Mouse (Mus musculus) embryonic facial prominence, embryonic 13.5 days (tissue): ENCODE data around the gene Gal3st4. TPM values are rescaled to one million over a fixed set of nuclear protein-coding genes. Genes with fewer than 3 reads are reported as not detected.

ENCODE experiments used
- ATAC-seq: fragments of 200-750 bp; cut with Nextera tagmentation; 2 replicates; pipeline ENCODE4 v1.8.0; 2017; ENCODE audit warnings: low read depth; ENCODE audit not compliant: insufficient number of reproducible peaks, insufficient read depth, low FRiP score, low TSS enrichment
- H3K27ac ChIP-seq: fragments of 300-500 bp; sonication (generic); 2 replicates; pipeline ENCODE4 v1.5.1; 2015; ENCODE audit warnings: moderate library complexity, mild to moderate bottlenecking, inconsistent platforms
- H3K27me3 ChIP-seq: fragments of 300-500 bp; sonication (generic); 2 replicates; pipeline ENCODE4 v1.6.1; 2015; ENCODE audit warnings: mild to moderate bottlenecking, inconsistent platforms
- H3K36me3 ChIP-seq: fragments of 300-500 bp; sonication (generic); 2 replicates; pipeline ENCODE4 v1.6.1; 2015; ENCODE audit warnings: mild to moderate bottlenecking, inconsistent platforms
- H3K4me1 ChIP-seq: fragments of 300-500 bp; sonication (generic); 2 replicates; pipeline ENCODE4 v1.6.1; 2015; ENCODE audit warnings: inconsistent platforms
- H3K4me2 ChIP-seq: fragments of 300-500 bp; sonication (generic); 2 replicates; pipeline ENCODE4 v1.6.1; 2015; ENCODE audit warnings: moderate library complexity, mild to moderate bottlenecking, inconsistent platforms
- H3K4me3 ChIP-seq: fragments of 300-500 bp; sonication (generic); 2 replicates; pipeline ENCODE4 v1.5.1; 2015; ENCODE audit warnings: mild to moderate bottlenecking, inconsistent platforms
- H3K9ac ChIP-seq: fragments of 300-500 bp; sonication (generic); 2 replicates; pipeline ENCODE4 v1.6.1; 2015; ENCODE audit warnings: mild to moderate bottlenecking, inconsistent platforms
- H3K9me3 ChIP-seq: fragments of 300-500 bp; sonication (generic); 2 replicates; pipeline ENCODE4 v1.6.1; 2016; ENCODE audit warnings: inconsistent platforms
- WGBS: fragments of 180-500 bp; shearing (Covaris S2); methylation state at CpG from one replicate; pipeline ENCODE4 v1.1.7; 2015; ENCODE audit warnings: mixed read lengths; 5-methylcytosine and 5-hydroxymethylcytosine counted together
- polyA plus RNA-seq: library from polyadenylated mRNA; unstranded; fragments of >200 nt; fragmentation: Nextera tagmentation; extraction: Ambion mirVana; gene quantifications from 2 replicates; pipeline ENCODE4 v1.2.1, GENCODE M21; 2015

Gal3st4 gene
- polyA plus RNA-seq, result 3.7 and 4.2 TPM in 2 replicates

- H3K9me3 ChIP-seq, result no peaks in the 10 kb centered on the region
- peak within 1 kb of the TSS; percentile 28 for H3K4me3 ChIP-seq
- peaks cover 49% of the 10 kb centered on the region for H3K4me1 ChIP-seq
- peak within 1 kb of the TSS; percentile 64 for H3K9ac ChIP-seq
- peak within 1 kb of the TSS; percentile 54 for H3K4me2 ChIP-seq
- ATAC-seq, result no peak
- WGBS, result 3% methylated on average over 12 of the region's 12 CpGs
- H3K27ac ChIP-seq, result peak within 1 kb of the TSS; percentile 51
- peaks cover 28% of the 10 kb centered on the region for H3K36me3 ChIP-seq
- H3K27me3 ChIP-seq, result peaks cover 5% of the 10 kb centered on the region
Measured at GRCm38 (mm10) chr5:138272409-138272923, at the start of gene Gal3st4. Gene Gal3st4, minus strand, starts transcription at chr5:138272840.

DNA sequence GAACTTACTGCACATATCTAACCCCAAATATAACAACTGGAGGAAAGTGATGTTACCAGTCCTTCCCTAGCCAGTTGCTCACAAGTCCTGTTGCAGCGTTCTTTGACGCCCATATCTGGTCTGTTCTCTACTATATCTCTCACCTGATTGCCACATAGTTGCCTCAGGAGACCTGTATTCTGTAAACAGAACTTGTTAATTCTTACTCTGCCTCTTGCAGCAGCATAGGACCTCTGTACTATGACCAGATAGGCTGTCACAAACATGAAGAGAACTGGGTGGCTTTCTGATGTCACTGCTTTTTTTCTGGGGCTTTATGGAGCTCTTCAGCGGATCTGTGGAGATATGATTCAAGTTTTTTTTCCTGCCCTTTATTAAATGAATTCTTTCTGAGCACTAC, 40.2 kb upstream of the Gal3st4 start:
- no peak for ATAC-seq
- H3K36me3 ChIP-seq, result no peaks in the 10 kb centered on the region
- no peak overlapping the region for H3K4me2 ChIP-seq
- no peaks in the 10 kb centered on the region for H3K4me1 ChIP-seq
- no peak overlapping the region for H3K4me3 ChIP-seq
- H3K27ac ChIP-seq, result no peak overlapping the region
- no peak overlapping the region for H3K9ac ChIP-seq
- H3K27me3 ChIP-seq, result no peaks in the 10 kb centered on the region
- WGBS, result 87% methylated on average over 3 of the region's 3 CpGs
- H3K9me3 ChIP-seq, result no peaks in the 10 kb centered on the region

DNA sequence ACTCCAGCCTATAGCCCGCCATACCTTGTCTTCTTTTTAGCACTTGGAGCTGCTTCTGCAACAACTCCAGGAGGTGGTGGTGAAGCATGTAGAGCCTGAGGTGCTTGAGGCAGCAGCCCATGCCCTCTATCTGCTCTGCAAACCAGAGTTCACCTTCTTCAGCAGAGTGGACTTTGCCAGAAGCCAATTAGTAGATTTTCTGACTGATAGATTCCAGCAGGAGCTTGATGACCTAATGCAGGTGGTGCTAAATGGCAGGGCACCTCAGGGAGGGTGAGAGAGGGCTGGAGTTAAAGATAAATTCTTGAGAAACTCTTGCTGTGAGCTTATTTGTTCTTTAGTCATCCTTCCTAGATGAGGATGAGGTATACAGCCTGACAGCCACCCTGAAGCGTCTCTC, 27.0 kb upstream of the Gal3st4 start:
- Histone ChIP-seq H3K4me3 (no peak overlapping the region), H3K27ac (no peak overlapping the region), H3K4me2 (no peak overlapping the region), H3K36me3 (no peaks in the 10 kb centered on the region), H3K27me3 (no peaks in the 10 kb centered on the region), H3K9ac (no peak overlapping the region), H3K4me1 (no peaks in the 10 kb centered on the region), H3K9me3 (no peaks in the 10 kb centered on the region)
- WGBS, result 83% methylated on average over 2 of the region's 2 CpGs
- ATAC-seq, result no peak

- Histone ChIP-seq H3K9me3 (no peaks in the 10 kb centered on the region), H3K9ac (no peak overlapping the region), H3K4me3 (no peak overlapping the region), H3K27ac (no peak overlapping the region), H3K36me3 (no peaks in the 10 kb centered on the region), H3K4me1 (no peaks in the 10 kb centered on the region), H3K27me3 (no peaks in the 10 kb centered on the region), H3K4me2 (no peak overlapping the region)
- no peak for ATAC-seq
Measured at GRCm38 (mm10) chr5:138294158-138294557, 21.5 kb upstream of the Gal3st4 start.

- Histone ChIP-seq H3K36me3 (no peaks in the 10 kb centered on the region), H3K9me3 (no peaks in the 10 kb centered on the region), H3K4me3 (no peak overlapping the region), H3K4me2 (no peak overlapping the region), H3K9ac (no peak overlapping the region), H3K27ac (no peak overlapping the region), H3K27me3 (no peaks in the 10 kb centered on the region), H3K4me1 (no peaks in the 10 kb centered on the region)
- WGBS, result 86% methylated on average over 1 of the region's 1 CpGs
- no peak for ATAC-seq
Measured at GRCm38 (mm10) chr5:138291638-138292037, 19.0 kb upstream of the Gal3st4 start.

DNA sequence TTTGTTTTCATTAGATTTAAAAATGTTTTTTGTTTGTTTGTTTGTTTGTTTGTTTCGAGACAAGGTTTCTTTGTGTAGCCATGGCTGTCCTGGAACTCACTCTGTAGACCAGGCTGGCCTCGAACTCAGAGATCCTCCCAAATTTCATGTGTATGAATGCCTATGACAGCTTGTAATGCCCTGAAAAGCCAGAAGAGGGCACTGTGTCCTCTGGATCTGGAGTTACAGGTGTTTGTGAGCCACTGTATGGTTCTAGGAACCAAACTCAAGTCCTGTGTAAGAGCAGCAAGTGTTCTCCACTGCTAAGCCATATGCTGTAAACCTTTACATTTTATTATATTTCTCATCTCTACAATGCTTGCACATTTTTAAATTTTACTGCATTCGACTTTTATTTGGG, 15.2 kb upstream of the Gal3st4 start:
- Histone ChIP-seq H3K36me3 (no peaks in the 10 kb centered on the region), H3K4me1 (no peaks in the 10 kb centered on the region), H3K9me3 (no peaks in the 10 kb centered on the region), H3K27me3 (no peaks in the 10 kb centered on the region), H3K4me3 (no peak overlapping the region), H3K27ac (no peak overlapping the region), H3K4me2 (no peak overlapping the region), H3K9ac (no peak overlapping the region)
- ATAC-seq, result no peak
- WGBS, result 77% methylated on average over 3 of the region's 3 CpGs

DNA sequence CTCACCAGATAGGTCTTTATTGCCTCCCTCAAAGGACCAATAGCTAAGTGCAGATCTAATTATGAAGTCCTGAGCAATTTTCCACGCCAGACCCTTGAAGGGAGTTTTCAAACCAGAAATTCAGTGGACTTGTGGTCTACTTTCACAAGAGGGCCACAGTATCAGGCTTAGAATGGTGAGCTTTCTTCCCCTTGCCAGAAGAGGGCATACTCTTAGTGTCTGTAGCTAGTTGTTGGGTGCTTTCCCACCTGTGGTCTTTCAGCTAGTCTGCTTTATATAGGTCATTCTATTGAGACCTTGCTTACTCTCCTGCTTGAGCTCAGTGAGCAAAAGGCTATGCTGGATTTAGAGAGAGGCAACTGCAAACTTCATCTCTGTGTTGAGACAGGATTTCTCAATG, 10.9 kb upstream of the Gal3st4 start:
- Histone ChIP-seq H3K4me3 (no peak overlapping the region), H3K27ac (no peak overlapping the region), H3K27me3 (no peaks in the 10 kb centered on the region; the same call in 1 of the 2 replicates), H3K9ac (no peak overlapping the region), H3K9me3 (peaks cover 8% of the 10 kb centered on the region), H3K4me1 (peaks cover 10% of the 10 kb centered on the region), H3K36me3 (no peaks in the 10 kb centered on the region), H3K4me2 (no peak overlapping the region)
- WGBS, result 61% methylated on average over 1 of the region's 1 CpGs
- ATAC-seq, result no peak

DNA sequence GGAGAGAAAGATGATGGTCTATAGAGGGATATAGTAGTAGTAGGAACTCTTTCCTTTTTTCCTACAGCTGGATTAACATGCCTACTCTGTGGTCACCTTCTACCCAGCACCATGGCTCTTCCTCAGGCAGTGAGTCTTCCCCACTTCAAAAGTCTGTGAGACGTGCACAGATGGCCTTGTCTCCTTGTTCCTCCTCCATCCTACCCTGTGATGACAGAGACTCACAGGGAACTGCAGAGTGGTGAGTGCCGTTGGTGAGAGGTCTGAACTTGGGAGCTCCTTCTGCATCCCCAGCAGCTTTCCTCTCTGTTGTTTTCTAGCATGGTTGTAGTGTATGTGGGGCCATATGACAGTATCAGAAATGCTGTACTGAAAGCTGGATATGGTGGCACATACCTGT, 9.2 kb upstream of the Gal3st4 start:
- no peak for ATAC-seq
- no peak overlapping the region for H3K27ac ChIP-seq
- peaks cover 8% of the 10 kb centered on the region for H3K9me3 ChIP-seq
- peaks cover 27% of the 10 kb centered on the region for H3K4me1 ChIP-seq
- no peak overlapping the region for H3K9ac ChIP-seq
- peaks cover 16% of the 10 kb centered on the region for H3K36me3 ChIP-seq
- 82% methylated on average over 2 of the region's 2 CpGs for WGBS
- no peaks in the 10 kb centered on the region; the same call in 1 of the 2 replicates for H3K27me3 ChIP-seq
- H3K4me2 ChIP-seq, result no peak overlapping the region
- H3K4me3 ChIP-seq, result no peak overlapping the region

GRCm38 (mm10) chr5:138280829-138281228, 8.2 kb upstream of the Gal3st4 start:
- Histone ChIP-seq H3K4me3 (no peak overlapping the region), H3K4me2 (0 out of 2 replicates have a peak overlapping the region, but pooled peaks have one; percentile 84), H3K9ac (no peak overlapping the region), H3K9me3 (peaks cover 8% of the 10 kb centered on the region), H3K27ac (no peak overlapping the region), H3K27me3 (no peaks in the 10 kb centered on the region; the same call in 1 of the 2 replicates), H3K4me1 (peaks cover 37% of the 10 kb centered on the region), H3K36me3 (peaks cover 24% of the 10 kb centered on the region)
- no peak for ATAC-seq
- WGBS, result 92% methylated on average over 15 of the region's 15 CpGs

GRCm38 (mm10) chr5:138280425-138280768, 7.8 kb upstream of the Gal3st4 start:
- Histone ChIP-seq H3K4me3 (peak overlapping the region; percentile 82), H3K9me3 (peaks cover 8% of the 10 kb centered on the region), H3K36me3 (peaks cover 28% of the 10 kb centered on the region), H3K9ac (no peak overlapping the region), H3K27me3 (no peaks in the 10 kb centered on the region; the same call in 1 of the 2 replicates), H3K27ac (no peak overlapping the region), H3K4me2 (peak overlapping the region; percentile 84), H3K4me1 (peaks cover 41% of the 10 kb centered on the region)
- WGBS, result 21% methylated on average over 26 of the region's 26 CpGs
- no peak for ATAC-seq

GRCm38 (mm10) chr5:138279585-138280424, 7.2 kb upstream of the Gal3st4 start, which contains the start of the genes Gm43720, Gpc2 and Stag3:
Gene Gm43720, minus strand, starts transcription at chr5:138279958.
Gene Gpc2, minus strand, starts transcription at chr5:138280005.
Gene Stag3, plus strand, starts transcription at chr5:138280240.
- WGBS, result under 1% methylated on average over 56 of the region's 56 CpGs
- peaks cover 47% of the 10 kb centered on the region for H3K4me1 ChIP-seq
- peaks cover 8% of the 10 kb centered on the region for H3K9me3 ChIP-seq
- peak within 1 kb of the TSS; percentile 73 for H3K27ac ChIP-seq
- no peaks in the 10 kb centered on the region; the same call in 1 of the 2 replicates for H3K27me3 ChIP-seq
- H3K4me3 ChIP-seq, result peak within 1 kb of the TSS; percentile 82
- peak within 1 kb of the TSS; percentile 86 for H3K9ac ChIP-seq
- peak; percentile 98 for ATAC-seq
- peaks cover 32% of the 10 kb centered on the region for H3K36me3 ChIP-seq
- peak within 1 kb of the TSS; percentile 84 for H3K4me2 ChIP-seq

GRCm38 (mm10) chr5:138277994-138278393, 5.4 kb upstream of the Gal3st4 start:
- Histone ChIP-seq H3K9ac (no peak overlapping the region), H3K4me2 (peak overlapping the region; percentile 84), H3K36me3 (peaks cover 37% of the 10 kb centered on the region), H3K4me1 (peaks cover 51% of the 10 kb centered on the region), H3K9me3 (peaks cover 8% of the 10 kb centered on the region), H3K27me3 (no peaks in the 10 kb centered on the region; the same call in 1 of the 2 replicates), H3K4me3 (0 out of 2 replicates have a peak overlapping the region, but pooled peaks have one; percentile 82), H3K27ac (no peak overlapping the region)
- ATAC-seq, result no peak
- WGBS, result 82% methylated on average over 7 of the region's 7 CpGs
